Mouse (Mus musculus): ENCODE data around the gene Ninj2. TPM values are rescaled to one million over a fixed set of nuclear protein-coding genes. Genes with fewer than 3 reads are reported as not detected.
"Not testable (repeated sequence)": the region's sequence is repeated elsewhere in the genome, so short reads cannot be mapped to it uniquely, and the experiment has no call there.

The Ninj2 gene
- polyA plus RNA-seq, 1 experiment from 2014 or later: not detected

GRCm38 (mm10) chr6:120081516-120081915, 11.6 kb upstream of the Ninj2 start:
- Histone ChIP-seq H3K27me3 (replicated peaks) (no peaks in the 10 kb centered on the region), H3K9ac (no peak overlapping the region), H3K9me3 (no peaks in the 10 kb centered on the region), H3K27ac (no peak overlapping the region), H3K4me2 (replicated peaks) (no peak overlapping the region), H3K36me3 (no peaks in the 10 kb centered on the region), H3K4me1 (no peaks in the 10 kb centered on the region), H3K4me3 (no peak overlapping the region)
- no peak for ATAC-seq (ENCODE audit: low FRiP score, low read depth)
- 85% methylated on average over 4 of the region's 4 CpGs for WGBS

DNA sequence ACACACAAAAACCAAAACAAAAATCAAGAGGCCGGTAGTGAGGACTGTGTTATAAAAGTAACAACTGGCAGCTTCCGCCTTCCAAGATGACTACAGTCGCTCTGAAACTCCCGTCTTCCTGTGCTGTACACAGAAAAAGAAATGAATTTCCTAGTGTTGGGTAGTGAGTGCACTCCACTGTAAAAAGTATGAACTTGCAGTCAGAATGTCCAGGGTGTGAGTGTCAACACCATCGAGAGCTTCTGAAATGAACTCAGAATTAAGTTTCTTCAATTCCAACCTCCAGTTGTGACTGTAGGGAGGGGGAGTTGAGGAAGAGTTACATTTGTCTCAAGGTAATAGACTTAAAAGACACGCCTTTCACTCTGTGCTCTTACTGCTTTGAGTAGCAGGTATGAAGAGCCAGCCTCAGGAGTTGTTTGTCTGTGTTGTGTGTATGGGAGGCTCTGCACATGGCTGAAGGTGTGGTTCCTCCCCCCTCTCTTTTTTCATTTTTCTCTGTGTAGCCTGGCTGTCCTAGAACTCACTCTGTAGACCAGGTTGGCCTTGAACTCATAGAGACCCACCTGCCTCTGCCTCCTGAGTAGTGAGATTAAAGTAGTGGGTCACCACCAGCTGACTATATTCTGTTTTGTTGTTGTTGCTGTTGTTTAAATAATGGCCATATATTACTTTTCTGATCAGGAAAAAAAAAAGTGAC, 10.7 kb upstream of the Ninj2 start:
- H3K4me1 ChIP-seq: no peaks in the 10 kb centered on the region
- H3K36me3 ChIP-seq: no peaks in the 10 kb centered on the region
- 91% methylated on average over 6 of the region's 6 CpGs for WGBS
- no peak overlapping the region for H3K4me3 ChIP-seq
- no peak overlapping the region for H3K9ac ChIP-seq
- no peaks in the 10 kb centered on the region for H3K9me3 ChIP-seq
- no peaks in the 10 kb centered on the region for H3K27me3 ChIP-seq (replicated peaks)
- H3K4me2 ChIP-seq (replicated peaks): no peak overlapping the region
- no peak overlapping the region for H3K27ac ChIP-seq
- no peak for ATAC-seq (ENCODE audit: low FRiP score, low read depth)

DNA sequence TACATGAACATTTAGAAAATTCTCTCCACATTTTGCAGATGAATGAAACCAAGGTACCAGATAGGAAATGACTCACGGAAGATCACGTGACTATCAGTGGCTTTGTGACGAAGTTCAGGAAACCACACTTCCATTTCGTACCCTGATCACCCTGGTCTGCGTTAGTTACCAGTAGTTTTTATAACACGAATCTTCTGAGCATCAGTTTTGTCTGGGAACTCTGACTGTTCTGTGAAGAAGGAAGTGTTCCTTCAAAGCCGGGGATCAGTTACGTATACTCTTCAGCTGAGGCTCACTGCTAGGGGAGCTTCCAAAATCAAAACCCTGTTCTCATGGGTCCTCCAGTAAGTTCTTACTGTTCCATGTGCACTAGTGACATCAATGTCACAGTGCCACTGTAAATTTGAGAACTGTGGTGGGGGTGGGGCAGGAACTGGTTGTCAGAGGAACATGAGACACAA, 10.2 kb upstream of the Ninj2 start:
- Histone ChIP-seq H3K36me3 (no peaks in the 10 kb centered on the region), H3K9ac (no peak overlapping the region), H3K27me3 (replicated peaks) (no peaks in the 10 kb centered on the region), H3K27ac (no peak overlapping the region), H3K4me1 (no peaks in the 10 kb centered on the region), H3K4me2 (replicated peaks) (no peak overlapping the region), H3K4me3 (no peak overlapping the region), H3K9me3 (no peaks in the 10 kb centered on the region)
- no peak for ATAC-seq (ENCODE audit: low FRiP score, low read depth)
- WGBS: 89% methylated on average over 8 of the region's 8 CpGs

GRCm38 (mm10) chr6:120083442-120083841, 9.7 kb upstream of the Ninj2 start:
- H3K27ac ChIP-seq: no peak overlapping the region
- no peaks in the 10 kb centered on the region for H3K4me1 ChIP-seq
- WGBS: 78% methylated on average over 6 of the region's 6 CpGs
- no peaks in the 10 kb centered on the region for H3K27me3 ChIP-seq (replicated peaks)
- H3K36me3 ChIP-seq: no peaks in the 10 kb centered on the region
- no peak overlapping the region for H3K9ac ChIP-seq
- no peaks in the 10 kb centered on the region for H3K9me3 ChIP-seq
- H3K4me2 ChIP-seq (replicated peaks): no peak overlapping the region
- H3K4me3 ChIP-seq: no peak overlapping the region
- ATAC-seq (ENCODE audit: low FRiP score, low read depth): no peak

DNA sequence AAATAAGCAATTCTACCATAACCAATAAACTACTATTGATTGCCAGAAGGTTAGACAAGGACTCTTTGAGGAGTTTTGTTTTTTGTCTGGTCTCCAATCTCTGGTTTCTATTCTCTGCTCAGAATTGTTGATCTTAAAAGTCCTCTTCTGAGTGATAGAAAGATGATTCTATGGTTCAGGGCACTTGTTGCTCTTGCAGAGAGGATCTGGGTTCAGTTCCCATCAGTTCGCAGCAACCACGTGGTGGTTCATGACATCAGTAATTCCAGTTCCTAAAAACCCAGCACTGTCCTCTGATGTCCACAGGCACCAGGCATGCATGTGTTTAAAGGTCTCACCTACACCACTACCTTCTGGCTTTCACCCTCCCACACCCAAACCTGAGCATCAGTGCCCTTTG, 8.2 kb upstream of the Ninj2 start:
- Histone ChIP-seq H3K4me1 (no peaks in the 10 kb centered on the region), H3K36me3 (no peaks in the 10 kb centered on the region), H3K27me3 (replicated peaks) (no peaks in the 10 kb centered on the region), H3K9ac (no peak overlapping the region), H3K4me3 (no peak overlapping the region), H3K27ac (no peak overlapping the region), H3K9me3 (no peaks in the 10 kb centered on the region), H3K4me2 (replicated peaks) (no peak overlapping the region)
- no peak for ATAC-seq (ENCODE audit: low FRiP score, low read depth)
- 88% methylated on average over 2 of the region's 2 CpGs for WGBS

- Histone ChIP-seq H3K27ac (no peak overlapping the region), H3K9ac (no peak overlapping the region), H3K4me1 (no peaks in the 10 kb centered on the region), H3K36me3 (no peaks in the 10 kb centered on the region), H3K4me3 (no peak overlapping the region), H3K4me2 (replicated peaks) (no peak overlapping the region), H3K27me3 (replicated peaks) (no peaks in the 10 kb centered on the region), H3K9me3 (no peaks in the 10 kb centered on the region)
- 82% methylated on average over 3 of the region's 3 CpGs for WGBS
- no peak for ATAC-seq (ENCODE audit: low FRiP score, low read depth)
Observed at GRCm38 (mm10) chr6:120085832-120086231, 7.3 kb upstream of the Ninj2 start.

- not testable (repeated sequence) for H3K9me3 ChIP-seq; H3K27ac ChIP-seq; H3K27me3 ChIP-seq (replicated peaks); H3K4me1 ChIP-seq; H3K4me2 ChIP-seq (replicated peaks); ATAC-seq (ENCODE audit: low FRiP score, low read depth); H3K4me3 ChIP-seq; H3K9ac ChIP-seq; H3K36me3 ChIP-seq
- 91% methylated on average over 6 of the region's 8 CpGs for WGBS
Observed at GRCm38 (mm10) chr6:120087041-120087440, 6.1 kb upstream of the Ninj2 start.

GRCm38 (mm10) chr6:120090712-120091248, 2.4 kb upstream of the Ninj2 start:
- Histone ChIP-seq H3K4me3 (no peak overlapping the region), H3K4me2 (replicated peaks) (no peak overlapping the region), H3K36me3 (no peaks in the 10 kb centered on the region), H3K9me3 (no peaks in the 10 kb centered on the region), H3K9ac (no peak overlapping the region), H3K27ac (no peak overlapping the region), H3K27me3 (replicated peaks) (no peaks in the 10 kb centered on the region), H3K4me1 (no peaks in the 10 kb centered on the region)
- WGBS: 64% methylated on average over 15 of the region's 15 CpGs
- no peak for ATAC-seq (ENCODE audit: low FRiP score, low read depth)

GRCm38 (mm10) chr6:120091956-120092355, 1.2 kb upstream of the Ninj2 start:
- Histone ChIP-seq H3K4me2 (replicated peaks) (no peak overlapping the region), H3K36me3 (no peaks in the 10 kb centered on the region), H3K27ac (no peak overlapping the region), H3K9ac (no peak overlapping the region), H3K4me1 (no peaks in the 10 kb centered on the region), H3K4me3 (no peak overlapping the region), H3K9me3 (no peaks in the 10 kb centered on the region), H3K27me3 (replicated peaks) (no peaks in the 10 kb centered on the region)
- no peak for ATAC-seq (ENCODE audit: low FRiP score, low read depth)
- 75% methylated on average over 4 of the region's 4 CpGs for WGBS

- Histone ChIP-seq H3K9me3 (no peaks in the 10 kb centered on the region), H3K9ac (no peak overlapping the region), H3K4me1 (no peaks in the 10 kb centered on the region), H3K4me2 (replicated peaks) (no peak overlapping the region), H3K4me3 (no peak overlapping the region), H3K27me3 (replicated peaks) (no peaks in the 10 kb centered on the region), H3K27ac (no peak overlapping the region), H3K36me3 (no peaks in the 10 kb centered on the region)
- 88% methylated on average over 9 of the region's 9 CpGs for WGBS
- ATAC-seq (ENCODE audit: low FRiP score, low read depth): no peak
Observed at GRCm38 (mm10) chr6:120094091-120094776, 1.1 kb downstream of the Ninj2 start.

DNA sequence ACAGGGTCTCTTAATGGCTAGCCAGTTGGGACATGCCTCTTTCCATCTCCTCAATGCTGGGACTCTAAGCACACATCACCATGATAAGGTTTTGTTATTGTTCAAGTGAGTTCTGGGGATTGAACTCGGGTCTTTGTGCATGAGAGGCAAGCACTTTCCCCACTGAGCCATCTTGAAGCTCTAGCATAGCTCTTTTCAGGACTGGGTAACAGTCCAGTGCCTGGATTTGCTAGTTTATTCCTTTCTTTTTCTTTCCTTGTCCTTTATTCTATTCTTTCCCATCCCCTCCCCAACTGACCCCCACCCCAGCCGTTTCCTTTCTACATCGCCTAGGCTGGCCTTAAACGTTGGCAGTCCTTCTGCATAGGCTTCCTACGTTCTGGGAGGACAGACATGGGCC, 1.9 kb downstream of the Ninj2 start:
- WGBS: 87% methylated on average over 5 of the region's 5 CpGs
- no peak for ATAC-seq (ENCODE audit: low FRiP score, low read depth)

DNA sequence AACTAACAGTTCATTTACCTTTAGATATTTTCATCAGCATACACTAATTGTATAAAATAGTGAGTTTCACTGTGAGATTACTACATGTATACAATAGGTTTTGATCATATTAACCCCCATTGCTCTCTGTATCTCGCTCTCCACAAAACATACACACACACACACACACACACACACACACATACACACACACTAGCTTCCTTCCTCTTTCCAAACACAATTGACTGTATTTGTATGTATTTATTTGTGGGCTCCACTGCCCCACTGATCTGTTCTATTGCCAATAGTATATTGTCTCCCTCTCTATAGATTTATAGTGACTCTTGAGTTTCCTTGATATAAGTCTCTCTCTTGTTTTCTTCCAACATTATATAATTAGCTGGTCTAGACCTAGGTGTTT, 2.4 kb downstream of the Ninj2 start:
- no peaks in the 10 kb centered on the region for H3K27me3 ChIP-seq (replicated peaks)
- no peak for ATAC-seq (ENCODE audit: low FRiP score, low read depth)
- no peak overlapping the region for H3K27ac ChIP-seq
- WGBS: 89% methylated on average over 1 of the region's 1 CpGs
- H3K4me1 ChIP-seq: no peaks in the 10 kb centered on the region
- H3K9me3 ChIP-seq: no peaks in the 10 kb centered on the region
- no peak overlapping the region for H3K4me3 ChIP-seq
- no peaks in the 10 kb centered on the region for H3K36me3 ChIP-seq
- no peak overlapping the region for H3K4me2 ChIP-seq (replicated peaks)
- H3K9ac ChIP-seq: no peak overlapping the region

More for the DNA sequence above, 1.9 kb downstream of the Ninj2 start:
- Histone ChIP-seq H3K4me2 (replicated peaks) (no peak overlapping the region), H3K4me1 (no peaks in the 10 kb centered on the region), H3K27me3 (replicated peaks) (no peaks in the 10 kb centered on the region), H3K36me3 (no peaks in the 10 kb centered on the region), H3K9me3 (no peaks in the 10 kb centered on the region), H3K9ac (no peak overlapping the region), H3K27ac (no peak overlapping the region), H3K4me3 (no peak overlapping the region)

Measured in neural tube, embryonic 12.5 days (tissue).